Mouse (Mus musculus) layer of hippocampus, adult 2 months (tissue): ENCODE data around the gene Prpf19. TPM values are rescaled to one million over a fixed set of nuclear protein-coding genes. Genes with fewer than 3 reads are reported as not detected.

Source experiments
- DNase-seq, 2 experiments: peaks; one replicate each; pipeline ENCODE4 v3.0.0; 2022; ENCODE audit warnings: low spot score in 2 of 2
- H3K27ac ChIP-seq: fragments of 200-600 bp; 2 replicates; pipeline ENCODE4 v1.8.1; 2022
- H3K4me3 ChIP-seq: fragments of 200-600 bp; 2 replicates; pipeline ENCODE4 v1.8.1; 2022; ENCODE audit warnings: mild to moderate bottlenecking
- CTCF ChIP-seq: fragments of 200-600 bp; conservative IDR thresholded peaks from 2 replicates; pipeline ENCODE4 v1.8.1; 2022; ENCODE audit warnings: antibody characterized with exemption, mild to moderate bottlenecking, moderate library complexity
- total RNA-seq, 2 experiments: library from RNA; stranded (reverse); gene quantifications; 2 replicates each; pipeline ENCODE4 v1.2.3; 2021

The Prpf19 gene
- total RNA-seq, 2 experiments from 2014 or later, result 196 to 198 TPM

DNA sequence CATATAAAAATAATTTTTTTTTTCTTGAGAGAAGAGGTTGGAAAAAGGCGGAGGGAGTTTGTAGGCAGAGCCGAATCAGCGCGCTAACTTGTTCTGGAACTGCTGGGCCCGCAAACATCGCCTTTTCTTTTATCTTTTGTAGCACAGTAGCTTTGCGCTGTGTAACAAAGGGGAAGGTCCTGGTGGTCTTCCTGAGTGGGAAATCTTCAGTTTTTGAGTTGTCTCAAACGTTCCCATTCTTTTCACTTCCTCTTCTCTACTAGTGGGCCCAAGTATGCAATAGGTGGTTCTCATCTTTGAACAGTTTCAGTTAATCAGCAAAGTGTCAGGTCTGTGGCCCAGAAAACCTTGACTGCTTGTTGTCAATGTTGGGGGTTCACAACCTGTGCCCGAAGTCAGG lies 54.5 kb downstream of the Prpf19 start:
- TF ChIP-seq CTCF, result no peak
- no peak for DNase-seq
- peak overlapping the region; percentile 40 for H3K4me3 ChIP-seq
- peak overlapping the region; percentile 75 for H3K27ac ChIP-seq

DNA sequence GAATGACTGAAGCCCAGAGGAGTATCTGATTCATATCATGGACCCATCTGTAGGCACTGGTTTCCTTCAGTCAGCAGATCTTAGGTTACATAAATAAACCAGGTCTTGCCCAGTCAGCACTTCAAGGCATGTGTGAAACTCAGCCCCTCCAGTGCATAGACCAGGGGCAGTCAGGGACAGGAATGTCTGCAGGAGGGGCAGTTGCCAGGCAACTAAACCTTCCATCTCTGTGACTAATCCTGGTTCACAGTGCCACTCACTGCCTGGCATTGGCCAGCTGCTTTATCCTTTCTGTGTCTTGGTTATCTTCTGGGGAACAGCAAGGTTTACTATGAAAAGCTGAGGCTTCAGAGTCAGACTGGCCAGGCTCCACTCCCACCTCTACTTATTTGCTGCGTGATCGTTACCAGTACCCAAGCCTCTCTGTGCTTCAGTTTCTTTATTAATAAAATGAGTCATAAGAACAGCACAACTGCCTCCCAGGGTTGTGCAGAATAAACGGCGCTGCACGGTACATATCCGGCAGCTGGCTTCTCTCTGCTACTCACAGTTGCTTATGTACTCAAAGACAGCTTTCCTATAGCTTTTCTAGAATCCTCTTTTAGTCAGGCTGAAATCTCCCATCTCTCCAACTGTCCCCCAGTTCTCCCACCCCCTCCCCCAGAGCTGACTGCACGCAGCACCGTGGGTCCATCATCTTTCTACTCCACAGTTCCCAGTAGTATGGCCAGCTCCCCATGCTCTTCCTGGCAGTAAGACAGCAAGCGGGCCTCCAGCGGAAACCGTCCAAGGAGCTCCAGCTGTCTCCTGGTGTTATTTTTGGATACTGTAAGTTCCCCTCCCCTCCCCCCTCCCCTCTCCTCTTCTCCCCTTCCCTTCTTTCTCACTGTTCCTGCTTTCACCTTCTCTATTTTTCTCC lies 57.2 kb downstream of the Prpf19 start:
- no peak for TF ChIP-seq CTCF
- peak overlapping the region; percentile 76 for H3K27ac ChIP-seq

More for the DNA sequence above, 57.2 kb downstream of the Prpf19 start:
- H3K4me3 ChIP-seq, result no peak overlapping the region
- peak in 1 of 2 experiments; percentile 25 for DNase-seq

Other genes starting within 250 kb of the Prpf19 start
- not detected for gene Pga5, start 217.2 kb upstream of the Prpf19 start, total RNA-seq
- 10 to 100 TPM; 21.7 to 22.4 TPM for gene Vps37c, start 206.5 kb upstream of the Prpf19 start, total RNA-seq
- not detected for gene Cd5, start 156.2 kb upstream of the Prpf19 start, total RNA-seq
- under 1 TPM in 1 of 2 experiments, not detected in 1; 0.32 TPM for gene Cd6, start 65.2 kb upstream of the Prpf19 start, total RNA-seq
- 1 to 10 TPM; 1.3 TPM for gene Slc15a3, start 55.5 kb upstream of the Prpf19 start, total RNA-seq
- gene Tmem132a, start 25.3 kb upstream of the Prpf19 start, total RNA-seq, result 100 to 1,000 TPM; 168 to 171 TPM
- 10 to 100 TPM; 46.4 to 54.5 TPM for gene Tmem109, start 13.2 kb upstream of the Prpf19 start, total RNA-seq
- gene Zp1, start 25.4 kb downstream of the Prpf19 start, total RNA-seq, result not detected
- gene Ptgdr2, start 41.9 kb downstream of the Prpf19 start, total RNA-seq, result under 1 TPM in 1 of 2 experiments, not detected in 1; 0.25 TPM
- gene Ccdc86, start 54.0 kb downstream of the Prpf19 start, total RNA-seq, result 1 to 10 TPM; 7.9 to 9.7 TPM
- not detected for gene Ms4a10, start 79.4 kb downstream of the Prpf19 start, total RNA-seq
- gene Ms4a15, start 98.0 kb downstream of the Prpf19 start, total RNA-seq, result not detected
- not detected for gene Ms4a18, start 122.8 kb downstream of the Prpf19 start, total RNA-seq
- gene Ms4a8a, start 185.9 kb downstream of the Prpf19 start, total RNA-seq, result under 1 TPM in 1 of 2 experiments, not detected in 1; 0.36 TPM
- not detected for gene 1700017D01Rik, start 235.6 kb downstream of the Prpf19 start, total RNA-seq